Comparison of ENCODE assay signal across 9 mouse cellular contexts in genomic region chrX:134757293-134757995, GRCm38 (mm10). TPM values are rescaled to one million over a fixed set of nuclear protein-coding genes. Genes with fewer than 3 reads are reported as not detected.
DNase-seq lines count a peak whose midpoint lies in the region; ATAC-seq and TF ChIP-seq lines count a peak whose summit lies in the region.
"Had no signal": no experiment of that assay in that cellular context is flagged by ENCODE, and none has a peak within 500 bp of the region (broad histone marks: within the 10 kb centered on the region; RNA-seq: fewer than 3 reads in every experiment).

No protein-coding gene starts in this region.

- no peak for TF ChIP-seq CTCF in G1E (IDR thresholded peaks at IDR 0.05; ENCODE audit: low read depth, low read length)

- H3K4me3 ChIP-seq in G1E (ENCODE audit: low read depth, low read length), result peak overlapping the region; percentile 70
- H3K4me3 ChIP-seq in forebrain, embryonic 12.5 days (replicated peaks), result peak overlapping the region; percentile 58
- H3K4me3 ChIP-seq in limb, embryonic 11.5 days (ENCODE audit: low read depth, low read length), result peak overlapping the region; percentile 53
- H3K4me3 ChIP-seq in neural tube, embryonic 12.5 days, result peak overlapping the region; percentile 48

- H3K9ac ChIP-seq in forebrain, embryonic 12.5 days, result peak overlapping the region; percentile 69
- H3K9ac ChIP-seq in limb, embryonic 11.5 days (ENCODE audit: low read length), result peak overlapping the region; percentile 66; the same call in 1 of the 2 replicates
- H3K9ac ChIP-seq in neural tube, embryonic 12.5 days, result peak overlapping the region; percentile 63

- H3K4me1 ChIP-seq in G1E (ENCODE audit: insufficient read depth, low read depth, low read length), result no peaks in the 10 kb centered on the region
- H3K4me1 ChIP-seq in forebrain, embryonic 12.5 days, result peaks cover 7% of the 10 kb centered on the region; the same call in 1 of the 2 replicates
- no peaks in the 10 kb centered on the region for H3K4me1 ChIP-seq in limb, embryonic 11.5 days (ENCODE audit: control insufficient read depth, insufficient read depth, low read length)
- no peaks in the 10 kb centered on the region for H3K4me1 ChIP-seq in neural tube, embryonic 12.5 days

- no peaks in the 10 kb centered on the region for H3K27me3 ChIP-seq in G1E (ENCODE audit: insufficient read depth, low read length)
- 0 out of 2 replicates have a peak, but pooled peaks cover 12% of the 10 kb centered on the region for H3K27me3 ChIP-seq in forebrain, embryonic 12.5 days
- H3K27me3 ChIP-seq in limb, embryonic 11.5 days (ENCODE audit: control insufficient read depth, insufficient read depth, low read length), result 0 out of 2 replicates have a peak, but pooled peaks cover 5% of the 10 kb centered on the region
- H3K27me3 ChIP-seq in neural tube, embryonic 12.5 days (replicated peaks), result no peaks in the 10 kb centered on the region

- no peaks in the 10 kb centered on the region for H3K36me3 ChIP-seq in G1E (replicated peaks)
- H3K36me3 ChIP-seq in forebrain, embryonic 12.5 days (replicated peaks), result no peaks in the 10 kb centered on the region
- H3K36me3 ChIP-seq in limb, embryonic 11.5 days (ENCODE audit: control insufficient read depth, insufficient read depth, low read length), result no peaks in the 10 kb centered on the region
- H3K36me3 ChIP-seq in neural tube, embryonic 12.5 days, result no peaks in the 10 kb centered on the region

- H3K27ac ChIP-seq in forebrain, embryonic 12.5 days, result no peak overlapping the region
- no peak overlapping the region for H3K27ac ChIP-seq in limb, embryonic 11.5 days (replicated peaks; ENCODE audit: low read depth, low read length)
- no peak overlapping the region for H3K27ac ChIP-seq in neural tube, embryonic 12.5 days

- intact Hi-C loops in heart, postnatal 25 days (cut with DNase I), result no loop called here

- WGBS in forebrain, embryonic 12.5 days, result 32% methylated on average over 11 of the region's 13 CpGs
- 21% methylated on average over 13 of the region's 13 CpGs for WGBS in limb, embryonic 11.5 days
- WGBS in neural tube, embryonic 12.5 days, result 35% methylated on average over 11 of the region's 13 CpGs

- peak; percentile 90 for DNase-seq in heart, adult 11 months
- no peak for DNase-seq in heart, postnatal 25 days (ENCODE audit: low spot score)
- DNase-seq in G1E (ENCODE audit: low spot score), result no peak
- DNase-seq in limb, embryonic 11.5 days (ENCODE audit: low spot score), result no peak
- no peak for DNase-seq in embryo, embryonic 10 days (ENCODE audit: low spot score)
- no peak for DNase-seq in layer of hippocampus, postnatal 25 days (ENCODE audit: extremely low spot score in 1 of 2, low spot score in 1 of 2)

- no peak for ATAC-seq in G1E (ENCODE audit: extremely low read depth, insufficient number of reproducible peaks, low FRiP score, poor library complexity, severe bottlenecking)
- peak; percentile 39 for ATAC-seq in forebrain, embryonic 12.5 days (ENCODE audit: low FRiP score)
- ATAC-seq in limb, embryonic 11.5 days (ENCODE audit: insufficient number of reproducible peaks, low FRiP score, low TSS enrichment, low read depth), result no peak
- peak; percentile 35; the same call in 1 of the 2 replicates for ATAC-seq in neural tube, embryonic 12.5 days (ENCODE audit: low FRiP score, low read depth)

- no peaks in the 10 kb centered on the region for H3K9me3 ChIP-seq in G1E (replicated peaks)
- no peaks in the 10 kb centered on the region for H3K9me3 ChIP-seq in forebrain, embryonic 12.5 days
- no peaks in the 10 kb centered on the region for H3K9me3 ChIP-seq in limb, embryonic 11.5 days (ENCODE audit: control insufficient read depth, low read length)
- H3K9me3 ChIP-seq in neural tube, embryonic 12.5 days, result no peaks in the 10 kb centered on the region

- peak overlapping the region; percentile 52 for H3K4me2 ChIP-seq in forebrain, embryonic 12.5 days
- peak overlapping the region; percentile 35 for H3K4me2 ChIP-seq in limb, embryonic 11.5 days (ENCODE audit: low read depth, severe bottlenecking)
- peak overlapping the region; percentile 56 for H3K4me2 ChIP-seq in neural tube, embryonic 12.5 days (replicated peaks)

RNA-seq across cellular contexts. Expression of gene Armcx3, which starts 1.0 kb away (rescaled TPM):
- 10 to 100 TPM; 21.0 to 23.4 TPM for total RNA-seq in heart, postnatal 25 days (2021)
- total RNA-seq in G1E (2014; fragmentation: Nextera tagmentation) (31.1 and 36.3 TPM in 2 replicates), G1E (2017) (30.4 and 31.2 TPM in 2 replicates)
- 1.2 and 2.4 TPM in 2 replicates for polyA plus RNA-seq in G1E (2012)
- polyA plus RNA-seq in forebrain, embryonic 12.5 days (2016; fragmentation: Nextera tagmentation; extraction: Ambion mirVana), result 72.7 and 72.9 TPM in 2 replicates
- 51.9 and 55.2 TPM in 2 replicates for polyA plus RNA-seq in limb, embryonic 11.5 days (2014; fragmentation: Nextera tagmentation; extraction: Ambion mirVana)
- 63.4 and 69.2 TPM in 2 replicates for polyA plus RNA-seq in neural tube, embryonic 12.5 days (2016; fragmentation: Nextera tagmentation; extraction: Ambion mirVana)
- total RNA-seq in layer of hippocampus, postnatal 25 days (2021), result 10 to 100 TPM; 78.1 to 85.7 TPM

RNA-seq across cellular contexts. Expression of gene Armcx6, which starts 6.2 kb away (rescaled TPM):
- 1 to 10 TPM in 1 of 2 experiments, under 1 TPM in 1; 0.60 to 1.3 TPM for total RNA-seq in heart, postnatal 25 days (2021)
- total RNA-seq in G1E (2014; fragmentation: Nextera tagmentation) (5.2 and 9.3 TPM in 2 replicates), G1E (2017) (9.4 and 10.4 TPM in 2 replicates)
- 2.3 and 2.8 TPM in 2 replicates for polyA plus RNA-seq in G1E (2012)
- polyA plus RNA-seq in forebrain, embryonic 12.5 days (2016; fragmentation: Nextera tagmentation; extraction: Ambion mirVana), result 21.9 and 23.6 TPM in 2 replicates
- polyA plus RNA-seq in limb, embryonic 11.5 days (2014; fragmentation: Nextera tagmentation; extraction: Ambion mirVana), result 21.6 and 25.9 TPM in 2 replicates
- polyA plus RNA-seq in neural tube, embryonic 12.5 days (2016; fragmentation: Nextera tagmentation; extraction: Ambion mirVana), result 25.4 and 26.6 TPM in 2 replicates
- total RNA-seq in layer of hippocampus, postnatal 25 days (2021), result 1 to 10 TPM; 6.1 to 6.5 TPM

RNA-seq across cellular contexts. Expression of gene Armcx1, which starts 39.7 kb away (rescaled TPM):
- total RNA-seq in heart, postnatal 25 days (2021), result 1 to 10 TPM; 5.2 to 5.5 TPM
- total RNA-seq in G1E (2014; fragmentation: Nextera tagmentation), result 21.6 and 25.4 TPM in 2 replicates
- total RNA-seq in G1E (2017), result 55.5 and 56.3 TPM in 2 replicates
- 3.8 and 5.0 TPM in 2 replicates for polyA plus RNA-seq in G1E (2012)
- polyA plus RNA-seq in forebrain, embryonic 12.5 days (2016; fragmentation: Nextera tagmentation; extraction: Ambion mirVana), result 61.8 and 64.7 TPM in 2 replicates
- 44.3 and 47.1 TPM in 2 replicates for polyA plus RNA-seq in limb, embryonic 11.5 days (2014; fragmentation: Nextera tagmentation; extraction: Ambion mirVana)
- 73.5 and 74.7 TPM in 2 replicates for polyA plus RNA-seq in neural tube, embryonic 12.5 days (2016; fragmentation: Nextera tagmentation; extraction: Ambion mirVana)
- 10 to 100 TPM; 50.8 to 59.2 TPM for total RNA-seq in layer of hippocampus, postnatal 25 days (2021)
- polyA plus RNA-seq: Patski had no signal

RNA-seq across cellular contexts. Expression of gene Armcx2, which starts 51.6 kb away (rescaled TPM):
- total RNA-seq in heart, postnatal 25 days (2021), result 1 to 10 TPM; 8.1 to 8.8 TPM
- total RNA-seq in G1E (2014; fragmentation: Nextera tagmentation), result 22.9 and 26.6 TPM in 2 replicates
- 7.3 and 8.4 TPM in 2 replicates for total RNA-seq in G1E (2017)
- polyA plus RNA-seq in G1E (2012), result 11.6 and 17.6 TPM in 2 replicates
- polyA plus RNA-seq in forebrain, embryonic 12.5 days (2016; fragmentation: Nextera tagmentation; extraction: Ambion mirVana), result 72.8 and 77.5 TPM in 2 replicates
- 81.1 and 85.9 TPM in 2 replicates for polyA plus RNA-seq in limb, embryonic 11.5 days (2014; fragmentation: Nextera tagmentation; extraction: Ambion mirVana)
- 80.6 and 86.2 TPM in 2 replicates for polyA plus RNA-seq in neural tube, embryonic 12.5 days (2016; fragmentation: Nextera tagmentation; extraction: Ambion mirVana)
- 10 to 100 TPM; 78.5 to 80.1 TPM for total RNA-seq in layer of hippocampus, postnatal 25 days (2021)

Comparison
In these comparisons a context has a peak if more than half of its experiments do, and no peak if none do; other contexts are left out.
1. ATAC-seq: peak in forebrain, embryonic 12.5 days (single experiment) and neural tube, embryonic 12.5 days (single experiment); none in G1E (single experiment) and limb, embryonic 11.5 days (single experiment).
2. RNA of gene Armcx3, which starts 1.0 kb away (polyA plus RNA-seq): 72.7 to 72.9 TPM in forebrain, embryonic 12.5 days, 63.4 to 69.2 TPM in neural tube, embryonic 12.5 days and 51.9 to 55.2 TPM in limb, embryonic 11.5 days; 1.2 to 2.4 TPM in G1E; every median in the first group is over 10 times any median in the second.
3. Peak in every context shown above with its lines, with median percentiles within 50 percentile points of each other: H3K4me3 ChIP-seq, H3K4me2 ChIP-seq and H3K9ac ChIP-seq.